In the genomic region with DNA sequence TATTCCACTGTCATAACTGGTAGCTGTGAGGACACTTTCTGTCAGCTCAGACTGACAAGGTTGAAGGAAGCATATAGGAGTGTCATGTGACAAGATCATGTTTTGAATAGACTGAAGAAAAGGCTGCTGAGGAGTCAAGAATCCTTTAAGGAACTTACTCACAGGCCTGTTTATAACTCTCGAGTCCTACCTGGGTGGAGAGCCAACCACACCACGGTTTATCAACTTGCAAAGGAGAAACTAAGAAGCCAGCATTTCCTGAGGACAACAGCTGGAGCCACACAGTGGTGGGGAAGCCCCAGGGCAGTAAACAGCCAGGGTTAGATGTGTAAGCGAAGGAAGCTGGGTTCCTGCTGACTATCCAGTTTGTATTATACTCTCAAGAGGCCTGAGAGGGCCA, we compare ENCODE assay signal across 9 mouse cellular contexts. TPM values are rescaled to one million over a fixed set of nuclear protein-coding genes. Genes with fewer than 3 reads are reported as not detected.
DNase-seq lines count a peak whose midpoint lies in the region; ATAC-seq lines count a peak whose summit lies in the region.
"Had no signal": no experiment of that assay in that cellular context is flagged by ENCODE, and none has a peak within 500 bp of the region (broad histone marks: within the 10 kb centered on the region; RNA-seq: fewer than 3 reads in every experiment).

No protein-coding gene starts in this region.

- 67% methylated on average over 3 of the region's 3 CpGs for WGBS in forebrain, embryonic 10.5 days
- WGBS in forebrain, embryonic 14.5 days: 80% methylated on average over 3 of the region's 3 CpGs
- WGBS in lung, embryonic 16.5 days: 50% methylated on average over 3 of the region's 3 CpGs
- 53% methylated on average over 3 of the region's 3 CpGs for WGBS in heart, embryonic 16.5 days

- H3K9ac ChIP-seq in forebrain, embryonic 14.5 days (ENCODE audit: low read length): no peak overlapping the region
- H3K9ac ChIP-seq in lung, embryonic 16.5 days (ENCODE audit: low read length): no peak overlapping the region
- H3K9ac ChIP-seq in heart, embryonic 16.5 days (ENCODE audit: low read length): no peak overlapping the region
- H3K9ac ChIP-seq: hindbrain, embryonic 15.5 days had no signal

- no peak for DNase-seq in forebrain, embryonic 10.5 days (ENCODE audit: extremely low spot score, low spot score)
- DNase-seq in forebrain, embryonic 14.5 days (ENCODE audit: low spot score): no peak
- no peak for DNase-seq in lung, adult 18-20 months
- peak; percentile 40 for DNase-seq in skeletal muscle tissue, adult 2 months (ENCODE audit: low read depth, low spot score)
- no peak for DNase-seq in Muller cell, postnatal 12 days (ENCODE audit: inconsistent ontology term)
- DNase-seq in layer of hippocampus, postnatal 14 days (ENCODE audit: low spot score in 2 of 2): no peak

- no peaks in the 10 kb centered on the region for H3K9me3 ChIP-seq in forebrain, embryonic 10.5 days
- no peaks in the 10 kb centered on the region for H3K9me3 ChIP-seq in forebrain, embryonic 14.5 days (replicated peaks; ENCODE audit: control insufficient read depth, low read length)
- H3K9me3 ChIP-seq in lung, embryonic 16.5 days (ENCODE audit: control insufficient read depth, low read length): no peaks in the 10 kb centered on the region
- H3K9me3 ChIP-seq in heart, embryonic 16.5 days (replicated peaks; ENCODE audit: control insufficient read depth, low read length): no peaks in the 10 kb centered on the region
- H3K9me3 ChIP-seq: hindbrain, embryonic 15.5 days had no signal

- no peak for ATAC-seq in forebrain, embryonic 14.5 days
- no peak for ATAC-seq in lung, embryonic 16.5 days (ENCODE audit: low read depth)
- no peak for ATAC-seq in heart, embryonic 16.5 days (replicated peaks; ENCODE audit: extremely low read depth, insufficient read depth, low FRiP score)

- H3K27ac ChIP-seq in forebrain, embryonic 10.5 days: peak overlapping the region; percentile 30; the same call in 1 of the 2 replicates
- no peak overlapping the region for H3K27ac ChIP-seq in forebrain, embryonic 14.5 days (ENCODE audit: low read depth, low read length)
- peak overlapping the region; percentile 51 for H3K27ac ChIP-seq in lung, embryonic 16.5 days (ENCODE audit: low read length)
- 0 out of 2 replicates have a peak overlapping the region, but pooled peaks have one; percentile 58 for H3K27ac ChIP-seq in heart, embryonic 16.5 days (ENCODE audit: low read length)

- no peaks in the 10 kb centered on the region for H3K27me3 ChIP-seq in forebrain, embryonic 10.5 days (ENCODE audit: poor library complexity, severe bottlenecking)
- H3K27me3 ChIP-seq in forebrain, embryonic 14.5 days (replicated peaks; ENCODE audit: control insufficient read depth, insufficient read depth, low read length): no peaks in the 10 kb centered on the region
- no peaks in the 10 kb centered on the region for H3K27me3 ChIP-seq in lung, embryonic 16.5 days (ENCODE audit: control insufficient read depth, insufficient read depth, low read depth, low read length)
- no peaks in the 10 kb centered on the region for H3K27me3 ChIP-seq in heart, embryonic 16.5 days (ENCODE audit: control insufficient read depth, insufficient read depth, low read length)
- H3K27me3 ChIP-seq: hindbrain, embryonic 15.5 days had no signal

- peaks cover 44% of the 10 kb centered on the region for H3K4me1 ChIP-seq in forebrain, embryonic 10.5 days
- peaks cover 30% of the 10 kb centered on the region for H3K4me1 ChIP-seq in forebrain, embryonic 14.5 days (ENCODE audit: control insufficient read depth, insufficient read depth, low read length)
- H3K4me1 ChIP-seq in lung, embryonic 16.5 days (replicated peaks; ENCODE audit: control insufficient read depth, insufficient read depth, low read length): peaks cover 53% of the 10 kb centered on the region
- peaks cover 52% of the 10 kb centered on the region for H3K4me1 ChIP-seq in heart, embryonic 16.5 days (ENCODE audit: control insufficient read depth, insufficient read depth, low read length)

- no peak overlapping the region for H3K4me2 ChIP-seq in forebrain, embryonic 14.5 days (ENCODE audit: low read length)
- H3K4me2 ChIP-seq in lung, embryonic 16.5 days (ENCODE audit: low read depth, low read length): no peak overlapping the region
- H3K4me2 ChIP-seq in heart, embryonic 16.5 days (ENCODE audit: low read depth, low read length): no peak overlapping the region
- H3K4me2 ChIP-seq: hindbrain, embryonic 15.5 days had no signal

- H3K36me3 ChIP-seq in forebrain, embryonic 10.5 days (replicated peaks): no peaks in the 10 kb centered on the region
- 0 out of 2 replicates have a peak, but pooled peaks cover 3% of the 10 kb centered on the region for H3K36me3 ChIP-seq in forebrain, embryonic 14.5 days (ENCODE audit: control insufficient read depth, insufficient read depth, low read length)
- no peaks in the 10 kb centered on the region for H3K36me3 ChIP-seq in lung, embryonic 16.5 days (ENCODE audit: control insufficient read depth, insufficient read depth, low read length)
- no peaks in the 10 kb centered on the region for H3K36me3 ChIP-seq in heart, embryonic 16.5 days (ENCODE audit: control insufficient read depth, insufficient read depth)
- H3K36me3 ChIP-seq: hindbrain, embryonic 15.5 days had no signal

- H3K4me3 ChIP-seq in forebrain, embryonic 10.5 days: no peak overlapping the region
- no peak overlapping the region for H3K4me3 ChIP-seq in forebrain, embryonic 14.5 days (ENCODE audit: low read depth, low read length)
- H3K4me3 ChIP-seq in lung, embryonic 16.5 days (ENCODE audit: low read length): no peak overlapping the region
- H3K4me3 ChIP-seq in heart, embryonic 16.5 days (ENCODE audit: low read length): no peak overlapping the region
- H3K4me3 ChIP-seq: hindbrain, embryonic 15.5 days had no signal

RNA-seq across cellular contexts. Expression of a gene that starts 7.3 kb away (rescaled TPM):
- polyA plus RNA-seq in forebrain, embryonic 10.5 days (2016; fragmentation: Nextera tagmentation; extraction: Ambion mirVana): 7.8 and 9.7 TPM in 2 replicates
- 23.9 and 26.0 TPM in 2 replicates for polyA plus RNA-seq in forebrain, embryonic 14.5 days (2014; fragmentation: Nextera tagmentation; extraction: Ambion mirVana)
- polyA plus RNA-seq in lung, embryonic 16.5 days (2015; fragmentation: Nextera tagmentation; extraction: Ambion mirVana): 18.6 and 20.1 TPM in 2 replicates
- polyA plus RNA-seq in heart, embryonic 16.5 days (2015; fragmentation: Nextera tagmentation; extraction: Ambion mirVana): 18.3 and 18.7 TPM in 2 replicates
- 10 to 100 TPM; 88.0 to 93.8 TPM for total RNA-seq in layer of hippocampus, postnatal 14 days (2021)

RNA-seq across cellular contexts. Expression of a gene that starts 55.5 kb away (rescaled TPM):
- not detected in 2 replicates for polyA plus RNA-seq in forebrain, embryonic 10.5 days (2016; fragmentation: Nextera tagmentation; extraction: Ambion mirVana)
- polyA plus RNA-seq in forebrain, embryonic 14.5 days (2014; fragmentation: Nextera tagmentation; extraction: Ambion mirVana): 0.63 and 0.66 TPM in 2 replicates
- polyA plus RNA-seq in lung, embryonic 16.5 days (2015; fragmentation: Nextera tagmentation; extraction: Ambion mirVana): 4.2 and 6.9 TPM in 2 replicates
- 0.56 and 0.72 TPM in 2 replicates for polyA plus RNA-seq in heart, embryonic 16.5 days (2015; fragmentation: Nextera tagmentation; extraction: Ambion mirVana)
- total RNA-seq in layer of hippocampus, postnatal 14 days (2021): 1 to 10 TPM in 1 of 2 experiments, not detected in 1; 1.8 TPM
